Mouse (Mus musculus) C2C12 (cell line): ENCODE measurements around the gene Gp1ba. TPM values are rescaled to one million over a fixed set of nuclear protein-coding genes. Genes with fewer than 3 reads are reported as not detected.

Source experiments
- H3K27me3 ChIP-seq: one replicate; pipeline ENCODE4 v1.6.1; 2011; ENCODE audit not compliant: control insufficient read depth, insufficient read depth, insufficient read length
- H3K36me3 ChIP-seq: one replicate; pipeline ENCODE4 v1.6.1; 2011; ENCODE audit not compliant: control insufficient read depth, insufficient read depth
- H3K4me3 ChIP-seq: one replicate; pipeline ENCODE4 v1.5.1; 2011; ENCODE audit warnings: mild to moderate bottlenecking, control low read depth; ENCODE audit not compliant: poor library complexity, insufficient read depth, severe bottlenecking
- H3K79me2 ChIP-seq: one replicate; pipeline ENCODE4 v1.6.1; 2011; ENCODE audit not compliant: control insufficient read depth, insufficient read depth
- H3K79me3 ChIP-seq: one replicate; pipeline ENCODE4 v1.6.1; 2011; ENCODE audit warnings: low read depth, control low read depth
- H3ac ChIP-seq: one replicate; pipeline ENCODE3; 2011; ENCODE audit warnings: low read depth; ENCODE audit not compliant: control insufficient read depth, insufficient read length
- CEBPB ChIP-seq: IDR thresholded peaks from one replicate; pipeline ENCODE4 v1.6.1; 2011; ENCODE audit warnings: low read depth, mild to moderate bottlenecking, control low read depth, moderate library complexity
- CTCF ChIP-seq: IDR thresholded peaks from one replicate; pipeline ENCODE4 v1.5.1; 2011; ENCODE audit not compliant: control insufficient read depth, insufficient read depth, insufficient read length
- FOSL1 ChIP-seq: IDR thresholded peaks from one replicate; pipeline ENCODE4 v1.8.0; 2011; ENCODE audit warnings: mild to moderate bottlenecking, low read length; ENCODE audit not compliant: poor library complexity, insufficient read depth, severe bottlenecking
- MAX ChIP-seq: IDR thresholded peaks from one replicate; pipeline ENCODE4 v1.6.1; 2011; ENCODE audit warnings: mild to moderate bottlenecking, control low read depth
- MYOD1 ChIP-seq: IDR thresholded peaks from one replicate; pipeline ENCODE4 v1.6.1; 2011; ENCODE audit warnings: low read depth; ENCODE audit not compliant: control insufficient read depth, insufficient read length
- MYOG ChIP-seq: IDR thresholded peaks from one replicate; pipeline ENCODE4 v1.6.1; 2011; ENCODE audit not compliant: control insufficient read depth, insufficient read length; ENCODE audit errors: extremely low read depth
- USF1 ChIP-seq: IDR thresholded peaks from one replicate; pipeline ENCODE4 v1.6.1; 2011; ENCODE audit warnings: low read depth, mild to moderate bottlenecking, control low read depth, moderate library complexity
- polyA plus RNA-seq: library from polyadenylated mRNA; unstranded; fragments of >200 nt; fragmentation: generic; extraction: Trizol; gene quantifications from one replicate; pipeline ENCODE4 v1.2.1, GENCODE M21; 2012; ENCODE audit warnings: missing spikeins

Gp1ba gene
- polyA plus RNA-seq, 1 experiment: 0.13 TPM

DNA sequence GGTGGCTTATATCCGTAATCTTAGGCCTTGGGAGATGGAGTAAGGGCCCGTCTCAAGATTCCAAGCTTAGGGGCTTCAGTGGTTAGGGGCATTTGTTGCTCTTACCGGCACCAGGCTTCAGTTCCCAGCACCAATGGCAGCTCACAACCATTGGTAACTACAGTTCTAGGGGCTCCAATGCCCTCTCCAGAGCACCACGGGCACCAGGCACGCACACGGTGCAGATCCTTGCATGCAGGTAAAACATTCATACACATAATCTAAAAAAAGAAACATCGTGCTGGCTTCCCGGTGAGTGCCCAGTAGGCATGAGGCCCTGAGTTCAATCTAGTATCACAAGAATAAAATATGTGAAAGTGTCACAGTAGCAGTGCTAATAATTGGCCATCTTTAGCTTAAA, 24.2 kb downstream of the Gp1ba start:
- H3K79me2 ChIP-seq: peaks cover 73% of the 10 kb centered on the region
- no peak overlapping the region for H3K4me3 ChIP-seq
- peaks cover 64% of the 10 kb centered on the region for H3K36me3 ChIP-seq
- no peak overlapping the region for H3ac ChIP-seq
- peaks cover 49% of the 10 kb centered on the region for H3K79me3 ChIP-seq
- TF ChIP-seq MYOG: no peak
- TF ChIP-seq FOSL1: no peak
- TF ChIP-seq CTCF: no peak
- no peak for TF ChIP-seq USF1
- TF ChIP-seq CEBPB: no peak
- TF ChIP-seq MYOD1: no peak
- no peak for TF ChIP-seq MAX
- H3K27me3 ChIP-seq: no peaks in the 10 kb centered on the region

GRCm38 (mm10) chr11:70663957-70664356, 25.0 kb downstream of the Gp1ba start:
- H3K79me3 ChIP-seq: peaks cover 41% of the 10 kb centered on the region
- no peak overlapping the region for H3K4me3 ChIP-seq
- no peak overlapping the region for H3ac ChIP-seq
- H3K27me3 ChIP-seq: no peaks in the 10 kb centered on the region
- peaks cover 62% of the 10 kb centered on the region for H3K36me3 ChIP-seq
- TF ChIP-seq MYOG (no peak), FOSL1 (no peak), USF1 (no peak), MYOD1 (no peak), MAX (no peak), CTCF (no peak), CEBPB (no peak)
- H3K79me2 ChIP-seq: peaks cover 64% of the 10 kb centered on the region

DNA sequence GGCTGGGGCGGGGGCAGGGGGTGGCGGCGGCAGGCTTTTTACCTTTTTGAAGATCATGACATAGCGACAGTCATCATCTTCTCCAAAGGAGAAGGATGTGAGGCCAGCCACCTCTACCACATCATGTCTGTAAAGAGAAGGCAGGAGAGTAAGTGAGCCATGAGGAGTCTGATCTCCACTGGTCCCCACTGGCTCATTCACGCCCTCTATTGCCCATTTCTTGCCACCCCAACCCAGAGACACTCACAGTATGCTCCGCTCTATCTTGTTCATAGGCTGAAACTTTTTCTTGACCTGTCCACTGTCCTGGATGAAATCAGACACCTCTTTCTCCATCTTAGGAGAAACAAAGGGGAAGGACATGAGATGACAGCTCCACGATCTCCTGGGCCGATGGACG, 25.8 kb downstream of the Gp1ba start:
- H3K27me3 ChIP-seq: no peaks in the 10 kb centered on the region
- peaks cover 33% of the 10 kb centered on the region for H3K79me3 ChIP-seq
- no peak overlapping the region for H3ac ChIP-seq
- H3K79me2 ChIP-seq: peaks cover 60% of the 10 kb centered on the region
- H3K4me3 ChIP-seq: no peak overlapping the region
- peaks cover 54% of the 10 kb centered on the region for H3K36me3 ChIP-seq
- TF ChIP-seq MAX (no peak), USF1 (no peak), FOSL1 (no peak), CTCF (no peak), CEBPB (no peak), MYOD1 (no peak), MYOG (no peak)

DNA sequence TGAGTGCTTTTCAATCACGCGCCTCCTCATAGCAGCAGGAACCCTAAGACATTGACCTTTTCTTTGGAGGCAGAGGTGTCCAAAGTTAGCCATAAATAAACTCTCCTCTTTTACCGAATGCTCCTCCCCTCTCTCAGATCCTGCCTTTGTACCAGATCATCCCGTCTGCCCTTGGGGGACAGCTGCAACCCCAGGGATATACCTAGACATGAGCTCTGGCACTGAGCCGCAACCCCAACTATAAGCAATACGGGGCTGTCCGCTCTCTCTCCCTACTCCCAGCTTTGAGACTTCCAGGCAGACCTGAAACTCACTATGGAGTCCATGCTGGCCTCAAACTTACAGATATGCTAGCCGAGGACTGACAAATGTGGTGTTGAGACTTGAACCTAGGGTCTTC, 27.8 kb downstream of the Gp1ba start:
- no peaks in the 10 kb centered on the region for H3K27me3 ChIP-seq
- H3K79me3 ChIP-seq: peaks cover 21% of the 10 kb centered on the region
- peaks cover 43% of the 10 kb centered on the region for H3K36me3 ChIP-seq
- TF ChIP-seq CTCF (no peak), MYOG (no peak), MYOD1 (no peak), CEBPB (no peak), USF1 (no peak), FOSL1 (no peak)
- H3ac ChIP-seq: no peak overlapping the region
- no peak overlapping the region for H3K4me3 ChIP-seq
- H3K79me2 ChIP-seq: peaks cover 45% of the 10 kb centered on the region

DNA sequence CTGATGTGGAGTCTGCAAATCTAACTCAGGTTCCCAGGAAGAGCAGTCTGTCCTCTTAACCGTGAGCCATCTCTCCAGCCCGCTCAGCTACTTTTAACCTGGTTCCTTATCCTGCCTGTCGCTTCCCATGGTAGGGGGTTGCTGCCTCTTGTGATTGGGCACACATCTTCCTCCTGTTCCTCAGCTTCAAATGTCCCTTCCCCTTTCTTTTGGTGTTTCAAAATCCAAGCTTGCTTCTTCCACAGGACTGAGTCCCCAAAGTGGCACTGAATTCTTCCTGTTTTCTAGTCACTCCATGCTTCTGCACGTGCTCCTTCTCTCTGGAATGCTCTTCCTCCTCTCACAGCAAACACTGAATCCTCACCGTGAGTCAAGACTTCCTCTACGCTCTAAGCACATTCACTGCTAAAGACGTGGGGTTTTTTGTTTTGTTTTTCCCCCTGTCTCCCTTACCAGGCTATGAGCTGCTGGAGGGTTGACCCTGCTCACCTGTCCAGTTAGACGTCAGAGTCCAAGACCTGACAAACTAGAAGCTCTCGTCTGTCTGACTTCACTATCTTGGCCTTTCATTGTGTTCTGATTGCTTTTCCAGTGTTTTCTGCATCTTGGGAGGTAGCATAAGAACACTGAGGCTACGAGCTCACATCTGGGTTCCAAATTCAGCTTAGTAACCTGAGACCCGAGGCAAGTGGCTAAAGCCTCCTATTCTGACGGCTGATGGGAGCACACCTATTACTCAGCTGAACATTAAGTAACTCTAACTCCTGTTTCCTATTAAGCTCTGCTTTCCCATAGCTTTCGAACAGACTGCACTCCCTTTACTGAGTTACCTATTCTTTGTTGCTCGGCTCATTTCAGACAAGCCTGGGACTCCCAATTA, 28.6 kb downstream of the Gp1ba start:
- TF ChIP-seq MAX: no peak
- no peak for TF ChIP-seq USF1
- no peak for TF ChIP-seq CTCF
- no peak for TF ChIP-seq CEBPB
- no peak for TF ChIP-seq FOSL1
- no peak for TF ChIP-seq MYOG
- peaks cover 40% of the 10 kb centered on the region for H3K36me3 ChIP-seq

DNA sequence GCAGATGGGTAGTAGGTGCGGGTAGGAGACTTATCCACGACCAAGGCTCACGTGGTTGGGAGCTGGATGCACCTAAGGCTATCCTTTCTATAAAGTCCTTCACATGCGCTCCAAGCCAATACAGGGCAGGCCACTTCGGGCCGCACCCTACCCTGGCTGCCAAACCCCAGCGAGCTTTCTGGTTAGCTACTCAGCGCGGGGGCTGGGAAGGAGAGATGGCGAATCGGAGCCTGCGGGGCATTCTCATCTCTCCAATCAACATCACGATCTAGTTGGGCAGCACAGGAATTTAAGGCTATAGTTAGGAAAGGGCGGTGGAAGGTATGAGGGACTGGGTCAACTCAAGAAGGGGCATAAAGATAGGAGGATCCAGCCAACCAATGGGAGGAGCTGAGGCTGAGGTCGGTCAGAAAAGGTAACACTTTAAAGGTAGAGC, 29.4 kb downstream of the Gp1ba start:
- H3K27me3 ChIP-seq: no peaks in the 10 kb centered on the region
- H3K36me3 ChIP-seq: peaks cover 34% of the 10 kb centered on the region
- H3K4me3 ChIP-seq: peak overlapping the region; percentile 23
- peaks cover 41% of the 10 kb centered on the region for H3K79me2 ChIP-seq
- peaks cover 20% of the 10 kb centered on the region for H3K79me3 ChIP-seq
- TF ChIP-seq USF1: peak; percentile 65
- TF ChIP-seq CEBPB: no peak
- peak overlapping the region; percentile 28 for H3ac ChIP-seq

More for the DNA sequence above, 28.6 kb downstream of the Gp1ba start:
- H3K4me3 ChIP-seq: peak overlapping the region; percentile 23
- H3K79me3 ChIP-seq: peaks cover 20% of the 10 kb centered on the region
- H3K79me2 ChIP-seq: peaks cover 41% of the 10 kb centered on the region
- H3ac ChIP-seq: peak overlapping the region; percentile 28
- no peaks in the 10 kb centered on the region for H3K27me3 ChIP-seq
